Mouse (Mus musculus) forebrain, embryonic 14.5 days (tissue): Measurements from ENCODE around the gene Kmt2c. TPM values are rescaled to one million over a fixed set of nuclear protein-coding genes. Genes with fewer than 3 reads are reported as not detected.

Experiments used
- ATAC-seq: fragments of 200-750 bp; cut with Nextera tagmentation; 2 replicates; pipeline ENCODE4 v1.8.0; 2017; ENCODE audit warnings: mild to moderate bottlenecking, moderate library complexity
- DNase-seq: peaks from one replicate; pipeline ENCODE4 v3.0.0-alpha.2; 2015; ENCODE audit warnings: low spot score
- H3K27ac ChIP-seq: fragments of 300-500 bp; sonication (generic); 2 replicates; pipeline ENCODE4 v1.5.1; 2014; ENCODE audit warnings: low read depth, mild to moderate bottlenecking, control low read depth, low read length, moderate library complexity
- H3K27me3 ChIP-seq: fragments of 300-500 bp; sonication (generic); replicated peaks from 2 replicates; pipeline ENCODE4 v1.6.1; 2014; ENCODE audit warnings: low read length, control low read depth, mixed read lengths; ENCODE audit not compliant: control insufficient read depth, insufficient read depth
- H3K36me3 ChIP-seq: fragments of 300-500 bp; sonication (generic); 2 replicates; pipeline ENCODE4 v1.6.1; 2014; ENCODE audit warnings: low read length, control low read depth; ENCODE audit not compliant: control insufficient read depth, insufficient read depth
- H3K4me1 ChIP-seq: fragments of 300-500 bp; sonication (generic); 2 replicates; pipeline ENCODE4 v1.6.1; 2014; ENCODE audit warnings: antibody characterized with exemption, low read length, control low read depth; ENCODE audit not compliant: control insufficient read depth, insufficient read depth
- H3K4me2 ChIP-seq: fragments of 300-500 bp; sonication (generic); 2 replicates; pipeline ENCODE4 v1.6.1; 2014; ENCODE audit warnings: mild to moderate bottlenecking, control low read depth, low read length
- H3K4me3 ChIP-seq: fragments of 300-500 bp; sonication (generic); 2 replicates; pipeline ENCODE4 v1.5.1; 2014; ENCODE audit warnings: low read depth, low read length, control low read depth
- H3K9ac ChIP-seq: fragments of 300-500 bp; sonication (generic); 2 replicates; pipeline ENCODE4 v1.6.1; 2014; ENCODE audit warnings: mild to moderate bottlenecking, low read length, control low read depth, moderate library complexity
- H3K9me3 ChIP-seq: fragments of 300-500 bp; sonication (generic); replicated peaks from 2 replicates; pipeline ENCODE4 v1.6.1; 2016; ENCODE audit warnings: low read length, control low read depth, mixed read lengths; ENCODE audit not compliant: control insufficient read depth
- WGBS: fragments of 180-500 bp; shearing (Covaris S2); extraction: QIAGEN DNeasy Blood & Tissue Kit; methylation state at CpG from one replicate; pipeline ENCODE4 v1.1.7; 2014; 5-methylcytosine and 5-hydroxymethylcytosine counted together
- polyA plus RNA-seq: library from polyadenylated mRNA; unstranded; fragments of >200 nt; fragmentation: Nextera tagmentation; extraction: Ambion mirVana; gene quantifications from 2 replicates; pipeline ENCODE4 v1.2.1, GENCODE M21; 2014

Gene Kmt2c
- polyA plus RNA-seq, 1 experiment from 2014 or later, result 22.6 TPM

DNA sequence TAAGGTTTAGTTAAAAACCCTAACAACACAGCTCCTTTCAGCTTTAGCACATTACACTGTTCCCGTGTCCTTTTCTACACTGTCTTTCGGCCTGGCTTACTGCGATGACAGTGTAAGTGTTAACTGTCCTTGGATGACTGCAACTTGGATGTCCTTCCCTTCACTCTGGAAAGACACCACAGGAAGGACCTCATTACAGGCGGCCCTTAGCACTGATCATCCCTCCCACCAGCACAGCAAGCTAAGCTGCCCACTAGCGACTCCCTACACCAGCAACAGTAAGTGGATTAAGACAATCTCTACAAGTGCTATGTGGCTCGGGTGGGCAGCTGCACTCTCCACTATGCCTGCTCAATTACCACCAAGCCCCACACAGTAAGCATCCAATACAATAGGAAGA, 222.2 kb downstream of the Kmt2c start:
- no peak overlapping the region for H3K4me2 ChIP-seq
- no peak overlapping the region for H3K4me3 ChIP-seq
- ATAC-seq (no peak), DNase-seq (no peak)
- H3K9ac ChIP-seq, result no peak overlapping the region
- H3K9me3 ChIP-seq, result no peaks in the 10 kb centered on the region
- 78% methylated on average over 6 of the region's 6 CpGs for whole genome bisulfite sequencing
- no peaks in the 10 kb centered on the region for H3K4me1 ChIP-seq
- H3K27me3 ChIP-seq, result no peaks in the 10 kb centered on the region
- peaks cover 85% of the 10 kb centered on the region for H3K36me3 ChIP-seq
- H3K27ac ChIP-seq, result no peak overlapping the region

DNA sequence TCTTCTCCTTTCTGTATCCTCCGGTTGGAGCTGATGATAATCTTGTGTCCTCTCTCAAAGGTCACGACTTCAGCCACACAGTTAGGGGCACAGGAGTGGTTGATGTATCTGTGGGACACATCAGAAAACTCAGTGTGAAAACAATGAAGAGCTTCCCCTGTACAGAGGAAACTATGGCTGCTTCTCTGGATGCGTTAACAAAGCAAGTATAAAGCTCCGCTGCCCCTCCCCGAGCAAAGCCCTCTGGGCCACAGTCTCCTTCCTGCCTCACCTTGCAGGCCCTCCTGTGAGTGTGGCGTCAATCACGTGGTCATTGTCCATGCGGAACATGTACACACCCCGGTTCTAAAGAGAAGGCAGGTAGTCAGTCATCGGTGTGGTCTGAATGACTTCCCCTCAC, 223.0 kb downstream of the Kmt2c start:
- ATAC-seq (no peak), DNase-seq (no peak)
- Histone ChIP-seq H3K27ac (no peak overlapping the region), H3K9me3 (no peaks in the 10 kb centered on the region), H3K9ac (no peak overlapping the region), H3K4me1 (no peaks in the 10 kb centered on the region), H3K4me3 (no peak overlapping the region), H3K4me2 (no peak overlapping the region), H3K36me3 (peaks cover 81% of the 10 kb centered on the region), H3K27me3 (no peaks in the 10 kb centered on the region)
- 91% methylated on average over 10 of the region's 10 CpGs for WGBS

DNA sequence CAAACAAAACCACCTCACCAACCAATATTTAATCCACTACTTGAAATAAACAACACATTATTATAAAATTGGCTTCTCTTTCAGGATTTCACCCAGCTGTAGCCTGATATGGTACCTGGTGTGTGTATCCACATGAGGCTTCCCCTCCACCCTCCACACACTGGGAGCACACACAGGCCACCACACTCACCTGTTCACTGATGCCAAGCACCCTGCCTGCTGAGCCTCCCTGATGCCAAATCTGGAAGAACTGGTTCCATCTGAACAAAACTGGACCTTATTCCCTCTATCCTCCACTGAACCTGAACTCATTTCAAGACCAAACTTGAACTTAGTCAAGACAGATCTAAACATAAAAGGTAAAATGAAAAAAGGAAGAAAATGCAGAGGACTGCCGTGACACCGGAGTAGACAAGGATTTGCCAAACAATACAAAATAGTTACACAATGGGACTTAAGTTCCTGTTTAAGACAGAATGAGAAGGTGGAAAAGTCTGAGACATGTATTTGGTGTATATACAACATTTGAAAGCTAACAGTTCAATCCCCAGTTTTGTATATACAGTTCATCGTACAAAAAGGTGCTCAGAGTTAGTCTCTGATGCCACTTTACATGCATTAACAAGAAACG, 230.2 kb downstream of the Kmt2c start:
- no peaks in the 10 kb centered on the region for H3K9me3 ChIP-seq
- no peaks in the 10 kb centered on the region for H3K4me1 ChIP-seq
- H3K36me3 ChIP-seq, result peaks cover 74% of the 10 kb centered on the region
- no peak overlapping the region for H3K9ac ChIP-seq
- H3K27ac ChIP-seq, result no peak overlapping the region
- no peak for DNase-seq
- H3K27me3 ChIP-seq, result no peaks in the 10 kb centered on the region
- WGBS, result 98% methylated on average over 4 of the region's 4 CpGs
- H3K4me3 ChIP-seq, result no peak overlapping the region
- no peak for ATAC-seq
- no peak overlapping the region for H3K4me2 ChIP-seq

DNA sequence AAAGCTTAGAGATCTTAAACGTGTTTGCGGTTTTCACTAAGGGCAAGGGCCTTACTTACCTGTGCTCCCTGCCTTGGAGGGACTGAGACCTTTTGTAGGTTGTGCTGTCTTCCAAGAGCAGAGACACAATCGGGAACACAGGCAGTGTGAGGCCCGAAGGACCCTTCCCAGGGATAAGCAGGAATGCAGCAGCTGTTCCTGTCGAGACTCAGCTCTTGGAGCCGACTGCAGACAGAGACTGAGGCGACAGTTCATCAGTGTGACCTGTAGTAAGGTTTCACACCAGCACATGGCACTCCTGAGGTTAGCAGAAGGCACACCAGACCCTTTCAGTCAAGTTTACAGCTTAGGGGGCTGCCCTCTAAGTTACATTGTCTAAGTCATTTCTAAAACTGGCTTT, 236.3 kb downstream of the Kmt2c start:
- Histone ChIP-seq H3K27me3 (no peaks in the 10 kb centered on the region), H3K9ac (no peak overlapping the region), H3K36me3 (peaks cover 85% of the 10 kb centered on the region), H3K4me2 (no peak overlapping the region), H3K4me1 (no peaks in the 10 kb centered on the region), H3K9me3 (no peaks in the 10 kb centered on the region), H3K27ac (no peak overlapping the region), H3K4me3 (no peak overlapping the region)
- WGBS, result 90% methylated on average over 7 of the region's 7 CpGs
- ATAC-seq (no peak), DNase-seq (no peak)

DNA sequence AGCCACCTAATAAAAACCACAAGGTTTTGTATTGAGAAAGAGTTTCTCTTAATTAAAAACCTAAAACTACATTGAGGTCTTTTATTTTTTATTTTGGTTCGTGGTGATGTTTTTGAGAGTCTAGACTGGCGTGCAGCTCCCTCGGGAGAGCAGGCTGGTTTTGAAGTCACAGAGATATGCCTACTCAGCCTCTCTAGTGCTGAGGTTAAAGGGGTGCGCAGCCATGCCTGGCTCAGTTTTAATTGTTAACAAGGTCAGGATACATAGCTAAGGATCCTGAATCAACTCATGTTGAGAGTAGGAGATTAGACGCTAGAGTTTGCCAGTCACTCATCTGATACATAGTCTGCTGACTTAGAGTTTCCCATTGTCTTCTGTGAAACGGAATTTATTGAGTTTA, 237.1 kb downstream of the Kmt2c start:
- DNase-seq (no peak), ATAC-seq (no peak)
- peaks cover 86% of the 10 kb centered on the region for H3K36me3 ChIP-seq

DNA sequence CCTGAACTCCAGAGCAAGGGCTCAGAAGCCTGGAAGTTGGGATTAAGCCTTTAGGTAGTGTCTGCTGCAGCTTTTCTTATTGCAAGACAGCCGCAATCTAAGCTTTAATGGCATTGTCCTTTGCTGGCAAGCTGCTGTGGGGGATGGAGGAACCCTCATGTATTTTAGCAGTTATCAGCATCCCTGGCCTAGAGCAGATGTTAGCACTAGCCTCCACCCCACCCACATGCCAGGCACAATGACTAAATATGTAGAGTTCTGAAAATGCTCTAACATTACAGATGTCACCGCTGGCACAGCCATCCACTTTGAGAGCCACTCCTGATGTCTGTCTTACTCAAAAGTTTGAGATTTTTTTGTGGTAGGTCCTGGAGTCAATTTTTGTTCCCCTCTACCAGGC, 241.9 kb downstream of the Kmt2c start:
- WGBS, result 80% methylated on average over 2 of the region's 2 CpGs
- H3K27me3 ChIP-seq, result no peaks in the 10 kb centered on the region

More for the DNA sequence above, 237.1 kb downstream of the Kmt2c start:
- no peaks in the 10 kb centered on the region for H3K9me3 ChIP-seq
- 93% methylated on average over 6 of the region's 6 CpGs for WGBS
- H3K9ac ChIP-seq, result no peak overlapping the region
- no peak overlapping the region for H3K4me2 ChIP-seq
- H3K4me3 ChIP-seq, result no peak overlapping the region
- H3K27ac ChIP-seq, result no peak overlapping the region
- H3K4me1 ChIP-seq, result no peaks in the 10 kb centered on the region
- H3K27me3 ChIP-seq, result no peaks in the 10 kb centered on the region

DNA sequence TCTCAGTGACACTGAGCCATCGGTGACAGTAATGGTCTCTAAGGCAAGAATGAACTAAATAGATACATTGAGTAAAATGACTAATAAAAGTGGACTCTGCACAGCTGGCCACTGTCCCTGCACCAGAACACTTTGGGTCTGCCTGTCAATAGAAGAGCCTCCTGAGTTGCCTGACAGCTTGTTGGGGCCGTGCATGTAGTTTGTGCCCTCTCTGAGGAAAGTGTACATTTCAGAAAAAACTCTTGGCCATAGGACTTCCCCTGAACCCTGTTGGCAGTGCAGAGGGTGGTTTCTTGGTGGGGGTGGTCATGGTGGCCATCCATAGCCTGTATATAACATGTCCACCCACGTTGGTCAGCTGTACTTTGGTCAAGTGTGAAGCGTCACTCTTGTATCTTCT, 244.1 kb downstream of the Kmt2c start:
- no peaks in the 10 kb centered on the region for H3K9me3 ChIP-seq
- H3K4me1 ChIP-seq, result no peaks in the 10 kb centered on the region
- 95% methylated on average over 4 of the region's 4 CpGs for WGBS
- no peak overlapping the region for H3K4me2 ChIP-seq
- peaks cover 92% of the 10 kb centered on the region for H3K36me3 ChIP-seq
- DNase-seq (no peak), ATAC-seq (no peak)
- no peak overlapping the region for H3K27ac ChIP-seq
- no peak overlapping the region for H3K4me3 ChIP-seq
- H3K27me3 ChIP-seq, result no peaks in the 10 kb centered on the region
- no peak overlapping the region for H3K9ac ChIP-seq

More for the DNA sequence above, 241.9 kb downstream of the Kmt2c start:
- Histone ChIP-seq H3K9me3 (no peaks in the 10 kb centered on the region), H3K9ac (no peak overlapping the region), H3K36me3 (peaks cover 89% of the 10 kb centered on the region), H3K4me2 (no peak overlapping the region), H3K4me3 (no peak overlapping the region), H3K4me1 (no peaks in the 10 kb centered on the region), H3K27ac (no peak overlapping the region)
- DNase-seq, result no peak
- no peak for ATAC-seq

DNA sequence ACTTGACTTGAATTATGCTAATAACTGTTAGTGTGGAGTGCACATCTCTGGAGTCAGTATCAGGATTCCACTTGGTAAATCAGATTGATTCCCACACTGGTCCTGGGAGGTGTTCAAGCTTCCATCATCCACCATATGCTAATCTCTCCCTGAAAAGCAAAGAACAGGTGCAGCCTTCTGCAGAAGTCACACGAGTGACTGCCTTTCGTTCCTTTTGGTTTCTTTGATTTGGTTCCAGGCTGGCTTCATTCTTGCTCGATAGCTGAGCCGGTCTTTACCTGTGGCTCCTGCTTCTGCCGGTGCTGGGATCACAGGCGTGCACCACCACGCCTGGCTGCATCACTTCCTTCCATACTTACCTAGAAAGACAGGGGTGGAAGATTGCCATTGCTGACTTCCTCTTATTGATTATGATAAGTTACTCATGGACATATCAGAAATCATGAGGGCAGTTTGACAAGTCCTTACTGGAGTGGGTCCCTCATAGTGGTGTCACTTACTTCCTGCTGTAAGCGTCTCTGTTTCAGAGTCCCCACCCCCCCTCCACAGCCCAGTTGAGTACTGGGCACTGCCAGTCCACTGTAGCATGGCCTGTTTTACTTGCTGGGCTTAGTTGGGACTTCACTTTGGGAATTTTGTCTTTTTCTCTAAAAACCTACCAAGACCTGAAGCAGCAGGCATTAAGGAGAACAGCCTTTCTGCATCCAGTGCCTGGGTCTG, 245.6 kb downstream of the Kmt2c start:
- no peak overlapping the region for H3K9ac ChIP-seq
- peaks cover 85% of the 10 kb centered on the region for H3K36me3 ChIP-seq
- H3K4me2 ChIP-seq, result no peak overlapping the region
- ATAC-seq (no peak), DNase-seq (no peak)
- no peaks in the 10 kb centered on the region for H3K9me3 ChIP-seq
- H3K4me3 ChIP-seq, result no peak overlapping the region
- WGBS, result 94% methylated on average over 8 of the region's 8 CpGs
- H3K27me3 ChIP-seq, result no peaks in the 10 kb centered on the region
- no peak overlapping the region for H3K27ac ChIP-seq
- H3K4me1 ChIP-seq, result no peaks in the 10 kb centered on the region

DNA sequence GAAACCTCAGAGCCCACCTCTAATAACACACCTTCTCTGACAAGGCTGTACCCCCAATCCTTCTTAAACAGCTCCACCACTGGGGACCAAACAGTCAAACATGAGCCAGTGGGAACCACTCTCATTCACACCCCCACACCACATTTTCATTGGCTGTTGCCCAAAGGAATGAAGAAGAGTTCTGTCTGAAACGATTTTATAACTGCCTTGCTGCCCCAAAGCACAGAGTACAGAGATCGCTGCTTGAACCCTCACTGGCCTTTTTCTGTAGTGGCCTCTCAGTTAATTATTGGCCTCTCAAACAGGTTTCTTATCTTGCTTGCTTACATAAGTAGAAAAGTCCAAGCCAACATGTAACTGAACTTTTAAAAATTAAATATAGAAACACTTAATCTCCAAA, 246.2 kb downstream of the Kmt2c start:
- Histone ChIP-seq H3K4me1 (no peaks in the 10 kb centered on the region), H3K9me3 (no peaks in the 10 kb centered on the region), H3K27ac (no peak overlapping the region), H3K27me3 (no peaks in the 10 kb centered on the region), H3K4me3 (no peak overlapping the region), H3K36me3 (peaks cover 81% of the 10 kb centered on the region), H3K4me2 (no peak overlapping the region), H3K9ac (no peak overlapping the region)
- no peak for ATAC-seq
- no peak for DNase-seq
- WGBS, result 83% methylated on average over 2 of the region's 2 CpGs
